Mouse (Mus musculus) CH12.LX (cell line): ENCODE measurements around the gene Bzw1. TPM values are rescaled to one million over a fixed set of nuclear protein-coding genes. Genes with fewer than 3 reads are reported as not detected.
A peak's percentile ranks its signal among the peaks of the same experiment; 100 is the strongest.

Experiments
- DNase-seq: peaks from one replicate; pipeline ENCODE4 v3.0.0-alpha.2; 2013; ENCODE audit errors: extremely low read depth
- H3K27ac ChIP-seq: 2 replicates; pipeline ENCODE4 v1.5.1; 2012; ENCODE audit warnings: low read depth, mild to moderate bottlenecking, control low read depth, moderate library complexity; ENCODE audit not compliant: insufficient read depth
- H3K27me3 ChIP-seq: replicated peaks from 2 replicates; pipeline ENCODE3; 2012; ENCODE audit warnings: inconsistent platforms
- H3K36me3 ChIP-seq, 2 experiments: replicated peaks in 1 of 2; 2 replicates each; pipeline versions ENCODE3 to v1.6.1; 2012; ENCODE audit warnings: inconsistent platforms in 1 of 2, low read length in 1 of 2, mild to moderate bottlenecking in 1 of 2, mixed read lengths in 1 of 2, moderate library complexity in 1 of 2; ENCODE audit not compliant: control insufficient read depth in 1 of 2, insufficient read depth in 1 of 2
- H3K4me1 ChIP-seq, 2 experiments: 2 replicates each; pipeline ENCODE4 v1.6.1; 2012; ENCODE audit warnings: inconsistent platforms in 1 of 2, moderate library complexity in 1 of 2; ENCODE audit not compliant: insufficient read depth in 2 of 2, control insufficient read depth in 1 of 2
- H3K4me2 ChIP-seq: 2 replicates; pipeline ENCODE4 v1.6.1; 2012; ENCODE audit warnings: low read depth, mild to moderate bottlenecking, control low read depth; ENCODE audit not compliant: poor library complexity, insufficient read depth, severe bottlenecking
- H3K4me3 ChIP-seq, 3 experiments: fragments of 150-350 bp in 1 of 3; sonication (generic) in 1 of 3; replicated peaks in 1 of 3; 2 replicates each; pipeline versions ENCODE3 to v1.5.1; 2011 to 2012; ENCODE audit warnings: low read depth in 2 of 3, low read length in 2 of 3, mild to moderate bottlenecking in 2 of 3, moderate library complexity in 2 of 3, control low read depth in 1 of 3, improper control_type of control experiment in 1 of 3, inconsistent platforms in 1 of 3, mixed read lengths in 1 of 3; ENCODE audit not compliant: poor library complexity in 1 of 3
- H3K79me2 ChIP-seq: replicated peaks from 2 replicates; pipeline ENCODE4 v1.6.1; 2012; ENCODE audit warnings: mild to moderate bottlenecking, moderate library complexity; ENCODE audit not compliant: control insufficient read depth, poor library complexity, insufficient read depth, severe bottlenecking; ENCODE audit errors: extremely low read depth
- H3K9ac ChIP-seq: 2 replicates; pipeline ENCODE4 v1.6.1; 2012; ENCODE audit warnings: low read depth, mild to moderate bottlenecking, control low read depth, moderate library complexity; ENCODE audit not compliant: insufficient read depth
- H3K9me3 ChIP-seq: replicated peaks from 2 replicates; pipeline ENCODE3; 2012; ENCODE audit warnings: low read length, inconsistent platforms, mixed read lengths
- BHLHE40 ChIP-seq: IDR thresholded peaks from 2 replicates; pipeline ENCODE4 v1.6.1; 2011; ENCODE audit warnings: mild to moderate bottlenecking, low read depth, low read length, improper control_type of control experiment
- CHD1 ChIP-seq: IDR thresholded peaks from 2 replicates; pipeline ENCODE4 v1.6.1; 2012; ENCODE audit warnings: low read depth, low read length, improper control_type of control experiment, inconsistent platforms
- CTCF ChIP-seq, 2 experiments: IDR thresholded peaks in 1 of 2; conservative IDR thresholded peaks in 1 of 2; 2 replicates each; pipeline ENCODE4 v1.5.1; 2011 to 2012; ENCODE audit warnings: low read depth in 2 of 2, low read length in 2 of 2, improper control_type of control experiment in 1 of 2, inconsistent platforms in 1 of 2, mild to moderate bottlenecking in 1 of 2, moderate library complexity in 1 of 2
- EP300 ChIP-seq: IDR thresholded peaks from 2 replicates; pipeline ENCODE4 v1.6.1; 2011; ENCODE audit warnings: low read length, improper control_type of control experiment
- KAT2A ChIP-seq: IDR thresholded peaks from 2 replicates; pipeline ENCODE4 v1.6.1; 2012; ENCODE audit warnings: low read length, improper control_type of control experiment, inconsistent platforms; ENCODE audit not compliant: insufficient replicate concordance
- MXI1 ChIP-seq: IDR thresholded peaks from 2 replicates; pipeline ENCODE4 v1.6.1; 2011; ENCODE audit warnings: mild to moderate bottlenecking, low read depth, low read length, improper control_type of control experiment
- NELFE ChIP-seq: IDR thresholded peaks from 2 replicates; pipeline ENCODE4 v1.6.1; 2011; ENCODE audit warnings: low read depth, low read length, improper control_type of control experiment
- PAX5 ChIP-seq: IDR thresholded peaks from 2 replicates; pipeline ENCODE4 v1.6.1; 2012; ENCODE audit warnings: low read length, inconsistent platforms, mixed read lengths
- POLR2A ChIP-seq: IDR thresholded peaks from 2 replicates; pipeline ENCODE4 v1.6.1; 2011; ENCODE audit warnings: low read depth, mild to moderate bottlenecking, improper control_type of control experiment, low read length
- SIN3A ChIP-seq: IDR thresholded peaks from 2 replicates; pipeline ENCODE4 v1.6.1; 2012; ENCODE audit warnings: low read length, improper control_type of control experiment, inconsistent platforms
- TBP ChIP-seq: conservative IDR thresholded peaks from 2 replicates; pipeline ENCODE4 v1.6.1; 2011; ENCODE audit warnings: low read depth, low read length, improper control_type of control experiment
- UBTF ChIP-seq: IDR thresholded peaks from 2 replicates; pipeline ENCODE4 v1.6.1; 2012; ENCODE audit warnings: low read depth, mild to moderate bottlenecking, inconsistent platforms, low read length, improper control_type of control experiment, moderate library complexity
- ZC3H11A ChIP-seq: IDR thresholded peaks from 2 replicates; pipeline ENCODE4 v1.6.1; 2012; ENCODE audit warnings: low read depth, mild to moderate bottlenecking, inconsistent platforms, low read length, improper control_type of control experiment
- ZMIZ1 ChIP-seq: IDR thresholded peaks from 2 replicates; pipeline ENCODE4 v1.6.1; 2012; ENCODE audit warnings: low read depth, mild to moderate bottlenecking, inconsistent platforms, low read length, improper control_type of control experiment
- ZNF384 ChIP-seq: IDR thresholded peaks from 2 replicates; pipeline ENCODE4 v1.6.1; 2012; ENCODE audit warnings: low read depth, low read length, improper control_type of control experiment, inconsistent platforms
- dilution Hi-C: fragments of 300-500 bp; cut with MboI; formaldehyde crosslinking; loops from 2 replicates; pipeline ENCODE4 v1.14.3; 2020; ENCODE audit warnings: low sequenced_read_pairs; ENCODE audit not compliant: extremely low pct_unique_long_range_greater_than_20kb, extremely low pct_ligation_motif_present
- in situ Hi-C: fragments of 300-500 bp; cut with MboI; formaldehyde crosslinking; loops from 3 replicates; pipeline ENCODE4 v1.14.3; 2019; ENCODE audit warnings: low sequenced_read_pairs, low pct_ligation_motif_present, low pct_unique_long_range_greater_than_20kb, mixed read lengths
- polyA plus RNA-seq: library from polyadenylated mRNA; unstranded; fragments of >175 nt; gene quantifications from 2 replicates; pipeline ENCODE4 v1.2.1, GENCODE M21; 2012; ENCODE audit warnings: low read depth; ENCODE audit not compliant: insufficient read length
- total RNA-seq, 2 experiments: library from RNA; depleted of rRNA; stranded (reverse); fragments of 300-350 nt in 1 of 2; fragments of >200 nt in 1 of 2; gene quantifications; 2 replicates each; pipeline ENCODE4 v1.2.3; 2012 to 2014

The Bzw1 gene
- total and polyA plus RNA-seq, 3 experiments: 104 to 252 (median 225) TPM

DNA sequence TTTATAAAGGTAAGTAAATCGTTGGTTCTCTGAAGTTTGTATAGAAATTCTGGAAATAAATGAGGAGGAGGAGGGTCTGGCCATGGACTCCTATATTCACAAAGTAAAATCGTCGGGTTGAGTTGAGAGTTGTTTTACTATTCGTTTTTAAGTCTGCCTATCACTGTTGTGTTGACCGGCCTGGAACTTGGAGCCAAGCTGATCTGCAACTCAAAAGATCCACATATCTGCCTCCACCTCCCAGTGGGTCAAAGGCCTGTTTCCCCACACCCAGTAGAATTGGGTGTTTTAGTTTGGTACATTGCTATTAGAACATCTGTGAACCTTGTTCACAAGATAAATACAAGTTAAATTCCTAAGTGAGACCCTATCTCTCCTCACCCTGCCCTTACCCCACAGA is 11.0 kb downstream of the Bzw1 start:
- no peak overlapping the region for H3K4me3 ChIP-seq
- no peak for DNase-seq
- H3K27ac ChIP-seq: no peak overlapping the region
- in situ Hi-C loops (no loop called here), dilution Hi-C loops (no loop called here)
- H3K79me2 ChIP-seq: peaks cover 7% of the 10 kb centered on the region; the same call in 1 of the 2 replicates
- no peaks in the 10 kb centered on the region for H3K9me3 ChIP-seq
- TF ChIP-seq ZC3H11A (no peak), CHD1 (no peak), EP300 (no peak), ZNF384 (no peak)
- H3K4me1 ChIP-seq: no peaks in the 10 kb centered on the region
- H3K36me3 ChIP-seq: peaks cover 56 to 77% of the 10 kb centered on the region in 2 experiments
- H3K27me3 ChIP-seq: no peaks in the 10 kb centered on the region
- no peak overlapping the region for H3K9ac ChIP-seq
- no peak overlapping the region for H3K4me2 ChIP-seq

DNA sequence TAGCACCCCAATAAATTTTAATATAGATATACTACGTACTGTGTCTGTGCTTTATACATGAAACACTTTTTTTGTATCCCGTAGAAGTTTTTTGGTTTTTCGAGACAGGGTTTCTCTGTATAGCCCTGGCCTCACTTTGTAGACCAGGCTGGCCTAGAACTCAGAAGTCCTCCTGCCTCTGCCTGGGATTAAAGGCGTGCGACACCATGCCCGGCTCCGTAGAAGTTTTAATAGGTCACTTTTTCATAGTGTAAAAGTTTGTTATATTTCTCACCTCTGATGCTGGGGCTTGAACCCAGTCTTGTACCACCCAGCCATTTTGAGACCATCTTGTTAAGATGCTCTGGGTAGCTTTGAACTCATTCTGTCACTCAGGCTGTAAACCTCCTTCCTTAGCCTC is 14.6 kb downstream of the Bzw1 start:
- DNase-seq: no peak
- H3K9ac ChIP-seq: no peak overlapping the region
- no peaks in the 10 kb centered on the region for H3K4me1 ChIP-seq
- no peak overlapping the region for H3K4me3 ChIP-seq
- H3K4me2 ChIP-seq: no peak overlapping the region
- no peaks in the 10 kb centered on the region for H3K79me2 ChIP-seq
- no peak overlapping the region for H3K27ac ChIP-seq
- TF ChIP-seq CTCF (conservative IDR thresholded peaks at IDR 0.05 in 1 of 2, IDR thresholded peaks at IDR 0.05 in 1 of 2; ENCODE audit: low read depth in 2 of 2, low read length in 2 of 2): no peak
- no peak for TF ChIP-seq SIN3A
- no peak for TF ChIP-seq CHD1
- no peak for TF ChIP-seq TBP
- TF ChIP-seq ZMIZ1: 0 out of 2 replicates have a peak, but pooled peaks have one; percentile 25
- no peak for TF ChIP-seq NELFE
- dilution Hi-C loops: no loop called here
- H3K36me3 ChIP-seq: peaks cover 52 to 73% of the 10 kb centered on the region in 2 experiments
- in situ Hi-C loops: no loop called here
- no peaks in the 10 kb centered on the region for H3K9me3 ChIP-seq
- no peaks in the 10 kb centered on the region for H3K27me3 ChIP-seq

DNA sequence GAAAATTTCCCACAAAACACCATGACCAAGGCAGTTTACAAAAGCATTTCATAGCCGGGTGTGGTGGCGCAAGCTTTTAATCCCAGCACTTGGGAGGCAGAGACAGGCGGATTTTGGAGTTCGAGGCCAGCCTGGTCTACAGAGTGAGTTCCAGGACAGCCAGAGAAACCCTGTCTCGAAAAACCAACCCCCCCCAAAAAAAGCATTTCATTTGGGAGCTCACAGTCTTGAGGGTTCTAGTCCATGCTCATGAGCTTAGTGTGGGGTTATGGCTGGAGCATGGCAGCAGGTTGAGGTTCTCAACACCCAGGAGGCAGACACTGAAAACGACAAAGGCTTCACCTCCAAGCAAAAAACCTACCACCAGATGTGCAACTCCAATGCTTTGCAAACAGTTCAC is 15.4 kb downstream of the Bzw1 start:
- no peak overlapping the region for H3K4me3 ChIP-seq
- H3K9me3 ChIP-seq: no peaks in the 10 kb centered on the region
- dilution Hi-C loops (no loop called here), in situ Hi-C loops (no loop called here)
- H3K79me2 ChIP-seq: peaks cover 2% of the 10 kb centered on the region; the same call in 1 of the 2 replicates
- no peak overlapping the region for H3K27ac ChIP-seq
- no peak for DNase-seq
- no peak for TF ChIP-seq SIN3A
- TF ChIP-seq ZC3H11A: no peak
- TF ChIP-seq MXI1: no peak
- no peak for TF ChIP-seq PAX5
- TF ChIP-seq CHD1: no peak
- TF ChIP-seq ZMIZ1: no peak
- TF ChIP-seq BHLHE40: no peak
- no peak for TF ChIP-seq POLR2A
- no peak for TF ChIP-seq UBTF
- TF ChIP-seq KAT2A: no peak
- TF ChIP-seq, all 38 proteins: peak for 0
- Histone ChIP-seq H3K4me2 (no peak overlapping the region), H3K36me3 (peaks cover 51 to 73% of the 10 kb centered on the region in 2 experiments), H3K4me1 (no peaks in the 10 kb centered on the region), H3K9ac (no peak overlapping the region), H3K27me3 (no peaks in the 10 kb centered on the region)
